Mouse (Mus musculus) forebrain, embryonic 11.5 days (tissue): Measurements from ENCODE around the gene Uqcc2. TPM values are rescaled to one million over a fixed set of nuclear protein-coding genes. Genes with fewer than 3 reads are reported as not detected.

Source experiments
- ATAC-seq: fragments of 200-750 bp; cut with Nextera tagmentation; replicated peaks from 2 replicates; pipeline ENCODE4 v1.8.0; 2017; ENCODE audit warnings: moderate TSS enrichment; ENCODE audit not compliant: low FRiP score
- DNase-seq: peaks from one replicate; pipeline ENCODE4 v3.0.0-alpha.2; 2017; ENCODE audit warnings: low spot score
- H3K27ac ChIP-seq: fragments of 300-500 bp; sonication (generic); 2 replicates; pipeline ENCODE4 v1.5.1; 2014; ENCODE audit warnings: low read depth, low read length
- H3K27me3 ChIP-seq: fragments of 300-500 bp; sonication (generic); 2 replicates; pipeline ENCODE4 v1.6.1; 2014; ENCODE audit warnings: mild to moderate bottlenecking, low read length, mixed read lengths; ENCODE audit not compliant: control insufficient read depth, insufficient read depth
- H3K36me3 ChIP-seq: fragments of 300-500 bp; sonication (generic); 2 replicates; pipeline ENCODE4 v1.6.1; 2014; ENCODE audit warnings: mild to moderate bottlenecking, low read length, moderate library complexity, mixed read lengths; ENCODE audit not compliant: control insufficient read depth, insufficient read depth
- H3K4me1 ChIP-seq: fragments of 300-500 bp; sonication (generic); replicated peaks from 2 replicates; pipeline ENCODE4 v1.6.1; 2014; ENCODE audit warnings: low read length, mixed read lengths; ENCODE audit not compliant: control insufficient read depth, insufficient read depth
- H3K4me2 ChIP-seq: fragments of 300-500 bp; sonication (generic); 2 replicates; pipeline ENCODE4 v1.6.1; 2014; ENCODE audit warnings: low read depth, mild to moderate bottlenecking, low read length, moderate library complexity, mixed read lengths; ENCODE audit not compliant: severe bottlenecking
- H3K4me3 ChIP-seq: fragments of 300-500 bp; sonication (generic); 2 replicates; pipeline ENCODE4 v1.5.1; 2014; ENCODE audit warnings: low read depth, low read length
- H3K9ac ChIP-seq: fragments of 300-500 bp; sonication (generic); 2 replicates; pipeline ENCODE4 v1.6.1; 2014; ENCODE audit warnings: low read length
- H3K9me3 ChIP-seq: fragments of 300-500 bp; sonication (generic); 2 replicates; pipeline ENCODE4 v1.6.1; 2016; ENCODE audit warnings: low read length, mixed read lengths; ENCODE audit not compliant: control insufficient read depth
- WGBS: fragments of 180-500 bp; shearing (Covaris S2); extraction: QIAGEN DNeasy Blood & Tissue Kit; methylation state at CpG from one replicate; pipeline ENCODE4 v1.1.7; 2014; 5-methylcytosine and 5-hydroxymethylcytosine counted together
- polyA plus RNA-seq: library from polyadenylated mRNA; unstranded; fragments of >200 nt; fragmentation: Nextera tagmentation; extraction: Ambion mirVana; gene quantifications from 2 replicates; pipeline ENCODE4 v1.2.1, GENCODE M21; 2014

Gene Uqcc2
- polyA plus RNA-seq, 1 experiment from 2014 or later = 330 TPM

- H3K27me3 ChIP-seq = no peaks in the 10 kb centered on the region
- no peak for DNase-seq
- no peaks in the 10 kb centered on the region for H3K9me3 ChIP-seq
- no peaks in the 10 kb centered on the region; the same call in 1 of the 2 replicates for H3K36me3 ChIP-seq
- WGBS = 84% methylated on average over 10 of the region's 10 CpGs
- no peak overlapping the region for H3K9ac ChIP-seq
- H3K27ac ChIP-seq = no peak overlapping the region
- H3K4me2 ChIP-seq = no peak overlapping the region
- H3K4me3 ChIP-seq = no peak overlapping the region
- ATAC-seq = no peak
- peaks cover 6% of the 10 kb centered on the region for H3K4me1 ChIP-seq
Observed at GRCm38 (mm10) chr17:27126974-27127373, 6.7 kb downstream of the Uqcc2 start.

- Histone ChIP-seq H3K9me3 (no peaks in the 10 kb centered on the region), H3K36me3 (no peaks in the 10 kb centered on the region; the same call in 1 of the 2 replicates), H3K4me3 (no peak overlapping the region), H3K27ac (no peak overlapping the region), H3K4me1 (peaks cover 8% of the 10 kb centered on the region), H3K4me2 (no peak overlapping the region), H3K9ac (no peak overlapping the region; the same call in 1 of the 2 replicates), H3K27me3 (no peaks in the 10 kb centered on the region)
- ATAC-seq (no peak), DNase-seq (no peak)
- 82% methylated on average over 11 of the region's 11 CpGs for WGBS
Observed at GRCm38 (mm10) chr17:27125669-27126202, 8.0 kb downstream of the Uqcc2 start.

DNA sequence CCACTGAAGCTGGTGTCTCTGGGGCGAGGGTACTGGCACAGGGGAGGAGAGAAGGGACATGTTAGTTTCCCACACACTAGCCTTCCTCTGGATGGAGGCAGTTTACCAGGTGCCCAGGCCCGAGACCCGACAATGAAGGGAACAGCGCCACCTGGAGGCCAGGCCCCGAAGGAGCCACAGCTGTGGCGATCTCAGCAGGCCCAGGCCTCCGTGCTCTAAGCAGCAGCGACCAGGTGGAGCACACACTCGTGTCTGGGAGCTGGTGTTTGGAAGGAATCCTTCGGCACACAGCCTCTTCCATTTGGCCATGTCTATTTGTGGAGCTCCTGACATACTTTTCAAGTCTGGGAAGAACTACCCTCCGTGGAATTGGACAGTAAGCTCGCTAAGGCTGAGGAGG, 8.5 kb downstream of the Uqcc2 start:
- WGBS = 33% methylated on average over 12 of the region's 12 CpGs
- peaks cover 5% of the 10 kb centered on the region for H3K4me1 ChIP-seq
- no peaks in the 10 kb centered on the region for H3K9me3 ChIP-seq
- peak; percentile 87 for DNase-seq
- no peaks in the 10 kb centered on the region for H3K27me3 ChIP-seq
- H3K4me3 ChIP-seq = no peak overlapping the region
- peak; percentile 61; the same call in 1 of the 2 replicates for ATAC-seq
- H3K9ac ChIP-seq = no peak overlapping the region
- no peaks in the 10 kb centered on the region; the same call in 1 of the 2 replicates for H3K36me3 ChIP-seq
- no peak overlapping the region for H3K27ac ChIP-seq
- H3K4me2 ChIP-seq = no peak overlapping the region

- no peak overlapping the region for H3K4me3 ChIP-seq
- no peak overlapping the region for H3K27ac ChIP-seq
- H3K9me3 ChIP-seq = no peaks in the 10 kb centered on the region
- no peaks in the 10 kb centered on the region for H3K27me3 ChIP-seq
- no peaks in the 10 kb centered on the region; the same call in 1 of the 2 replicates for H3K36me3 ChIP-seq
- DNase-seq = no peak
- WGBS = 82% methylated on average over 7 of the region's 7 CpGs
- ATAC-seq = no peak
- no peak overlapping the region for H3K9ac ChIP-seq
- peaks cover 7% of the 10 kb centered on the region; the same call in 1 of the 2 replicates for H3K4me1 ChIP-seq
- H3K4me2 ChIP-seq = no peak overlapping the region
Observed at GRCm38 (mm10) chr17:27123813-27124375, 9.8 kb downstream of the Uqcc2 start.

GRCm38 (mm10) chr17:27123103-27123502, 10.6 kb downstream of the Uqcc2 start:
- no peak overlapping the region for H3K9ac ChIP-seq
- H3K9me3 ChIP-seq = no peaks in the 10 kb centered on the region
- H3K4me2 ChIP-seq = no peak overlapping the region
- no peak overlapping the region for H3K4me3 ChIP-seq
- H3K36me3 ChIP-seq = no peaks in the 10 kb centered on the region; the same call in 1 of the 2 replicates
- no peak for ATAC-seq
- H3K27me3 ChIP-seq = no peaks in the 10 kb centered on the region
- 91% methylated on average over 2 of the region's 2 CpGs for WGBS
- H3K4me1 ChIP-seq = peaks cover 7% of the 10 kb centered on the region; the same call in 1 of the 2 replicates
- H3K27ac ChIP-seq = no peak overlapping the region
- no peak for DNase-seq

DNA sequence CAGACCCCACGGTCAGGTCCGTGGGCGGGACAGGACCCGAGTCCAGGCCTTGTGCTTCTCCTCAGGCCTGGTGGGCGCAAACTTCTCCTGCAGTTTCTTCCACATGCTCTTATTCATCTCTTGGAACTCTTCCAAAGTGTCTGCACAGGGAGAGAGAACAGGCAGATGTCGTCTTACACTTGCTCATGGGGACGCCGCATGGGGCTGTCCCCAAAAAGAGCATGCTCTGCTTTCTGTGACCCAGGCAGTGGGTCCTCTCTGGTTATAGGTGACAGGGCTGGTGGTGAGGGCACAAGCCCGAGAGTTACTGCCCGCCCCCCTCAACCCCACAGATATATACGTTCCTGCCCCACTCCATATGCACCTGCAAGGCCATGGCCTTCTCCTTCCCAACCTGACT, 11.0 kb downstream of the Uqcc2 start:
- peaks cover 7% of the 10 kb centered on the region; the same call in 1 of the 2 replicates for H3K4me1 ChIP-seq
- no peak for ATAC-seq
- WGBS = 92% methylated on average over 11 of the region's 11 CpGs

GRCm38 (mm10) chr17:27121781-27122180, 11.9 kb downstream of the Uqcc2 start:
- Histone ChIP-seq H3K9me3 (no peaks in the 10 kb centered on the region), H3K27me3 (no peaks in the 10 kb centered on the region), H3K4me3 (no peak overlapping the region), H3K9ac (no peak overlapping the region), H3K36me3 (no peaks in the 10 kb centered on the region; the same call in 1 of the 2 replicates), H3K4me1 (peaks cover 7% of the 10 kb centered on the region; the same call in 1 of the 2 replicates), H3K27ac (no peak overlapping the region), H3K4me2 (no peak overlapping the region)
- ATAC-seq (no peak), DNase-seq (no peak)
- 59% methylated on average over 7 of the region's 7 CpGs for WGBS

More for the DNA sequence above, 11.0 kb downstream of the Uqcc2 start:
- no peak overlapping the region for H3K9ac ChIP-seq
- H3K27ac ChIP-seq = no peak overlapping the region
- no peak overlapping the region for H3K4me2 ChIP-seq
- H3K27me3 ChIP-seq = no peaks in the 10 kb centered on the region
- H3K36me3 ChIP-seq = no peaks in the 10 kb centered on the region; the same call in 1 of the 2 replicates
- DNase-seq = no peak
- H3K4me3 ChIP-seq = no peak overlapping the region
- H3K9me3 ChIP-seq = no peaks in the 10 kb centered on the region

GRCm38 (mm10) chr17:27121266-27121665, 12.4 kb downstream of the Uqcc2 start:
- ATAC-seq = no peak
- Histone ChIP-seq H3K27me3 (no peaks in the 10 kb centered on the region), H3K4me1 (peaks cover 7% of the 10 kb centered on the region; the same call in 1 of the 2 replicates), H3K9me3 (no peaks in the 10 kb centered on the region), H3K27ac (no peak overlapping the region), H3K36me3 (no peaks in the 10 kb centered on the region; the same call in 1 of the 2 replicates), H3K9ac (peak overlapping the region; percentile 12), H3K4me2 (no peak overlapping the region), H3K4me3 (no peak overlapping the region)
- no peak for DNase-seq
- 48% methylated on average over 14 of the region's 14 CpGs for WGBS
